Comparison of ENCODE assay signal across 26 mouse cellular contexts in the genomic region with DNA sequence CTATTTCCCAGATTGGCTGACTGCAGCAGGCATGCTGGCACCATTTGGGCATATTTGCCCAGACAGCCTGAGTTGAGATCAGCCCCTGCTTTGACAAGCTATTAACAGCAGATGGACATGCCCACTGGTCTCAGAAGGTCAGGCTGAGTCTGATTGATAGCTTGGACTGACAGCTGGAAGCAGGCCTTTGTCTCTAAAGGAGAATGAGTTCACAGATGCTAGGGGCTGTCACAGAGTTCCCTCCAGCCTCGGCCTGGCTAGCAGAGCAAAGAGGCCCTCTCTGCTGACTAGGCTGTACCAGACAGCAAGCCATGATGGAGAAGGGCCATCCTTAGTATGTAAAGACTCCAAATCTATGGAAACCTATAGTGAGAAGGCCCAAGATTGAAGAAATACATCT.
A peak's percentile ranks its signal among the peaks of the same experiment; 100 is the strongest.
DNase-seq lines count a peak whose midpoint lies in the region; ATAC-seq and TF ChIP-seq lines count a peak whose summit lies in the region.
"Had no signal": no experiment of that assay in that cellular context is flagged by ENCODE, and none has a peak within 500 bp of the region (broad histone marks: within the 10 kb centered on the region; RNA-seq: fewer than 3 reads in every experiment).

No protein-coding gene starts in this region.

- no peak overlapping the region for H3K4me2 ChIP-seq in heart, postnatal 0 days (ENCODE audit: low read depth, low read length)
- H3K4me2 ChIP-seq in midbrain, postnatal 0 days (ENCODE audit: low read depth, low read length, poor library complexity, severe bottlenecking): no peak overlapping the region
- H3K4me2 ChIP-seq in midbrain, embryonic 14.5 days (ENCODE audit: low read length): no peak overlapping the region
- H3K4me2 ChIP-seq: embryonic facial prominence, embryonic 12.5 days; forebrain, embryonic 15.5 days; kidney, embryonic 15.5 days had no signal

- TF ChIP-seq EP300 in heart, postnatal 0 days (IDR thresholded peaks at IDR 0.05; ENCODE audit: low read depth): no peak

- H3K9me3 ChIP-seq in heart, embryonic 10.5 days: no peaks in the 10 kb centered on the region
- H3K9me3 ChIP-seq in heart, postnatal 0 days (replicated peaks; ENCODE audit: control insufficient read depth, low read length): no peaks in the 10 kb centered on the region
- no peaks in the 10 kb centered on the region for H3K9me3 ChIP-seq in midbrain, postnatal 0 days (ENCODE audit: low read length)
- no peaks in the 10 kb centered on the region for H3K9me3 ChIP-seq in midbrain, embryonic 14.5 days (ENCODE audit: control insufficient read depth, low read length)
- H3K9me3 ChIP-seq: embryonic facial prominence, embryonic 12.5 days; forebrain, embryonic 15.5 days; kidney, embryonic 15.5 days; limb, embryonic 10.5 days had no signal

- no peak overlapping the region for H3K4me3 ChIP-seq in heart, embryonic 10.5 days
- no peak overlapping the region for H3K4me3 ChIP-seq in heart, postnatal 0 days (ENCODE audit: low read depth, low read length)
- H3K4me3 ChIP-seq in midbrain, postnatal 0 days (ENCODE audit: low read depth, low read length): no peak overlapping the region
- H3K4me3 ChIP-seq in midbrain, embryonic 14.5 days (replicated peaks; ENCODE audit: low read depth, low read length): no peak overlapping the region
- H3K4me3 ChIP-seq: embryonic facial prominence, embryonic 12.5 days; erythroblast, embryonic 14.5 days; forebrain, embryonic 15.5 days; kidney, embryonic 15.5 days; left cerebral cortex, adult 2 months; limb, embryonic 10.5 days; myocyte had no signal

- TF ChIP-seq CTCF in heart, postnatal 0 days (IDR thresholded peaks at IDR 0.05; ENCODE audit: low read depth): no peak
- no peak for TF ChIP-seq CTCF in midbrain, postnatal 0 days (IDR thresholded peaks at IDR 0.05)

- H3K4me1 ChIP-seq in heart, embryonic 10.5 days: peaks cover 48% of the 10 kb centered on the region
- peaks cover 41% of the 10 kb centered on the region for H3K4me1 ChIP-seq in heart, postnatal 0 days (ENCODE audit: control insufficient read depth, insufficient read depth)
- peaks cover 6% of the 10 kb centered on the region; the same call in 1 of the 2 replicates for H3K4me1 ChIP-seq in midbrain, postnatal 0 days (ENCODE audit: insufficient read depth, low read length)
- H3K4me1 ChIP-seq in midbrain, embryonic 14.5 days (ENCODE audit: control insufficient read depth, insufficient read depth, low read length): peaks cover 27% of the 10 kb centered on the region

- no peaks in the 10 kb centered on the region; the same call in 1 of the 2 replicates for H3K27me3 ChIP-seq in heart, embryonic 10.5 days (ENCODE audit: insufficient read depth, poor library complexity, severe bottlenecking)
- no peaks in the 10 kb centered on the region for H3K27me3 ChIP-seq in heart, postnatal 0 days (ENCODE audit: control insufficient read depth, insufficient read depth, low read length)
- H3K27me3 ChIP-seq in midbrain, postnatal 0 days (ENCODE audit: insufficient read depth, low read length): no peaks in the 10 kb centered on the region
- no peaks in the 10 kb centered on the region for H3K27me3 ChIP-seq in midbrain, embryonic 14.5 days (ENCODE audit: control insufficient read depth, insufficient read depth, low read length)
- H3K27me3 ChIP-seq: kidney, embryonic 15.5 days had no signal

- no peak for ATAC-seq in heart, postnatal 0 days (ENCODE audit: insufficient read depth, low read depth)
- no peak for ATAC-seq in midbrain, postnatal 0 days (ENCODE audit: low FRiP score)
- ATAC-seq in midbrain, embryonic 14.5 days (ENCODE audit: low FRiP score, low TSS enrichment): no peak
- ATAC-seq: forebrain, embryonic 15.5 days; intestine, postnatal 0 days; liver, postnatal 0 days had no signal

- WGBS in heart, embryonic 10.5 days: 27% methylated on average over 1 of the region's 1 CpGs
- WGBS in heart, postnatal 0 days: 29% methylated on average over 1 of the region's 1 CpGs
- WGBS in midbrain, postnatal 0 days: 9% methylated on average over 1 of the region's 1 CpGs
- 4% methylated on average over 1 of the region's 1 CpGs for WGBS in midbrain, embryonic 14.5 days

- no peaks in the 10 kb centered on the region for H3K36me3 ChIP-seq in heart, embryonic 10.5 days
- H3K36me3 ChIP-seq in heart, postnatal 0 days (replicated peaks; ENCODE audit: control insufficient read depth, insufficient read depth, low read length): 0 out of 2 replicates have a peak, but pooled peaks cover under 1% of the 10 kb centered on the region
- no peaks in the 10 kb centered on the region for H3K36me3 ChIP-seq in midbrain, postnatal 0 days (ENCODE audit: insufficient read depth, low read length)
- no peaks in the 10 kb centered on the region for H3K36me3 ChIP-seq in midbrain, embryonic 14.5 days (ENCODE audit: control insufficient read depth, insufficient read depth, low read length)
- H3K36me3 ChIP-seq: embryonic facial prominence, embryonic 12.5 days; forebrain, embryonic 15.5 days; kidney, embryonic 15.5 days; limb, embryonic 10.5 days had no signal

- H3K9ac ChIP-seq in heart, postnatal 0 days (replicated peaks; ENCODE audit: low read depth, low read length): no peak overlapping the region
- H3K9ac ChIP-seq in midbrain, postnatal 0 days (replicated peaks; ENCODE audit: low read length, poor library complexity, severe bottlenecking): no peak overlapping the region
- no peak overlapping the region for H3K9ac ChIP-seq in midbrain, embryonic 14.5 days (replicated peaks; ENCODE audit: low read length)
- H3K9ac ChIP-seq: embryonic facial prominence, embryonic 12.5 days; forebrain, embryonic 15.5 days; kidney, embryonic 15.5 days; liver, postnatal 0 days had no signal

- H3K27ac ChIP-seq in heart, embryonic 10.5 days: peak overlapping the region; percentile 73
- H3K27ac ChIP-seq in heart, postnatal 0 days (ENCODE audit: low read depth): peak overlapping the region; percentile 58; the same call in 1 of the 2 replicates
- H3K27ac ChIP-seq in midbrain, postnatal 0 days (ENCODE audit: low read depth, low read length): no peak overlapping the region
- no peak overlapping the region for H3K27ac ChIP-seq in midbrain, embryonic 14.5 days (replicated peaks; ENCODE audit: low read depth, low read length)
- H3K27ac ChIP-seq: embryonic facial prominence, embryonic 12.5 days; forebrain, embryonic 15.5 days; kidney, embryonic 15.5 days; left cerebral cortex, adult 2 months; limb, embryonic 10.5 days had no signal

- DNase-seq in heart, embryonic 10.5 days (ENCODE audit: low spot score): no peak
- no peak for DNase-seq in heart, adult 9 months (ENCODE audit: low spot score in 2 of 2)
- no peak for DNase-seq in heart, postnatal 0 days (ENCODE audit: low spot score)
- no peak for DNase-seq in heart, adult 8-10 months (ENCODE audit: low spot score)
- peak; percentile 18 for DNase-seq in midbrain, postnatal 0 days (ENCODE audit: low spot score)
- DNase-seq in midbrain, embryonic 14.5 days: no peak
- peak; percentile 72 for DNase-seq in retina, postnatal 1 day
- no peak for DNase-seq in lung, postnatal 4 days
- DNase-seq: adrenal gland, postnatal 25 days; B cell, adult 2 months; cerebellum, adult 11-12 months; cerebellum, postnatal 36 days; gastrocnemius, postnatal 25 days; kidney, postnatal 4 days; layer of hippocampus, adult 9-11 months; liver, postnatal 0 days; lung, postnatal 10 days; thymus, postnatal 14 days had no signal

Comparison
In these comparisons a context has a peak if more than half of its experiments do, and no peak if none do; other contexts are left out.
1. DNase-seq: peak in midbrain, postnatal 0 days (single experiment) and retina, postnatal 1 day (single experiment); none in heart, embryonic 10.5 days (single experiment), heart, adult 9 months (0 of 2), heart, postnatal 0 days (single experiment), heart, adult 8-10 months (single experiment), midbrain, embryonic 14.5 days (single experiment) and lung, postnatal 4 days (0 of 2).
2. H3K27ac ChIP-seq: peak in heart, embryonic 10.5 days (single experiment) and heart, postnatal 0 days (single experiment); none in midbrain, postnatal 0 days (single experiment) and midbrain, embryonic 14.5 days (single experiment).